Mouse (Mus musculus) heart, postnatal 36 days (tissue): ENCODE data around the gene Slc25a53. TPM values are rescaled to one million over a fixed set of nuclear protein-coding genes. Genes with fewer than 3 reads are reported as not detected.

ENCODE experiments used
- DNase-seq, 2 experiments: peaks; one replicate each; pipeline ENCODE4 v3.0.0; 2021 to 2022
- intact Hi-C: fragments of 180-260 bp; cut with DNase I; formaldehyde crosslinking; loops from one replicate; pipeline ENCODE4 v1.15.1; 2025
- total RNA-seq, 2 experiments: library from RNA; stranded (reverse); gene quantifications; 2 replicates each; pipeline ENCODE4 v1.2.3; 2021

Gene Slc25a53
- total RNA-seq: 1 to 10 TPM; 3.1 to 3.5 TPM

GRCm38 (mm10) chrX:137038000-137038483 is at the start of gene Slc25a53:
Slc25a53 (minus strand) TSS chrX:137038302.
- peak; percentile 82 to 84 for DNase-seq
- intact Hi-C loops: no loop called here

GRCm38 (mm10) chrX:137063202-137063601 is 25.1 kb upstream of the Slc25a53 start:
- intact Hi-C loops: no loop called here
- DNase-seq: no peak

GRCm38 (mm10) chrX:137049425-137050225 is 11.5 kb upstream of the Slc25a53 start, which contains the start of gene Fam199x:
Fam199x (plus strand) TSS chrX:137049594.
- intact Hi-C loops: loop anchor here (1.0 kb wide), 1 partner anchor 13 kb away; no protein-coding TSS in a partner anchor
- DNase-seq: peak; percentile 75 to 76

GRCm38 (mm10) chrX:137049060-137049424 is 10.9 kb upstream of the Slc25a53 start:
- no peak for DNase-seq
- intact Hi-C loops: no loop called here

- no peak for DNase-seq
- intact Hi-C loops: no loop called here
Observed at GRCm38 (mm10) chrX:137038502-137038901, 400 bp upstream of the Slc25a53 start.

GRCm38 (mm10) chrX:137037470-137037999 is 567 bp downstream of the Slc25a53 start:
- no peak for DNase-seq
- intact Hi-C loops: no loop called here

- intact Hi-C loops: no loop called here
- no peak for DNase-seq
Observed at GRCm38 (mm10) chrX:137034322-137034721, 3.8 kb downstream of the Slc25a53 start.

GRCm38 (mm10) chrX:137031726-137032125 is 6.4 kb downstream of the Slc25a53 start:
- DNase-seq: no peak
- intact Hi-C loops: no loop called here

GRCm38 (mm10) chrX:137030916-137031315 is 7.2 kb downstream of the Slc25a53 start:
- intact Hi-C loops: no loop called here

GRCm38 (mm10) chrX:137019310-137019709 is 18.8 kb downstream of the Slc25a53 start:
- intact Hi-C loops: loop anchor here (5.0 kb wide), 1 partner anchor 42 kb away; the partner anchor contains the start of genes Tmsb15b1, Tmsb15b2 and Tmsb15l
- peak; percentile 39 to 63 for DNase-seq

More at GRCm38 (mm10) chrX:137030916-137031315, 7.2 kb downstream of the Slc25a53 start:
- no peak for DNase-seq

- no peak for DNase-seq
- intact Hi-C loops: loop anchor here (5.0 kb wide), 1 partner anchor 40 kb away; the partner anchor contains the start of genes Tmsb15b1, Tmsb15b2 and Tmsb15l
Observed at GRCm38 (mm10) chrX:137017668-137018067, 20.4 kb downstream of the Slc25a53 start.

- DNase-seq: peak; percentile 15 to 32
- intact Hi-C loops: loop anchor here (1.0 to 5.0 kb wide), 2 partner anchors 38 to 271 kb away; partner anchors contain the start of genes Tmsb15b1, Tmsb15b2 and Tmsb15l
Observed at GRCm38 (mm10) chrX:137015099-137015709, 22.9 kb downstream of the Slc25a53 start.

- no peak for DNase-seq
- intact Hi-C loops: no loop called here
Observed at GRCm38 (mm10) chrX:136996256-136996655, 41.8 kb downstream of the Slc25a53 start.

GRCm38 (mm10) chrX:136993641-136994040 is 44.5 kb downstream of the Slc25a53 start:
- intact Hi-C loops: no loop called here
- DNase-seq: no peak

- intact Hi-C loops: no loop called here
- DNase-seq: peak; percentile 17 to 25
Observed at GRCm38 (mm10) chrX:136992978-136993547, 45.0 kb downstream of the Slc25a53 start, which contains the start of gene Zcchc18. Zcchc18 (plus strand) TSS chrX:136993155.

- no peak for DNase-seq
Observed at GRCm38 (mm10) chrX:136992191-136992965, 45.7 kb downstream of the Slc25a53 start.

GRCm38 (mm10) chrX:136991274-136991673 is 46.8 kb downstream of the Slc25a53 start:
- DNase-seq: no peak
- intact Hi-C loops: no loop called here

More at GRCm38 (mm10) chrX:136992191-136992965, 45.7 kb downstream of the Slc25a53 start:
- intact Hi-C loops: no loop called here

- DNase-seq: no peak
- intact Hi-C loops: no loop called here
Observed at GRCm38 (mm10) chrX:136986039-136986438, 52.1 kb downstream of the Slc25a53 start.

GRCm38 (mm10) chrX:136978616-136979015 is 59.5 kb downstream of the Slc25a53 start:
- DNase-seq: no peak
- intact Hi-C loops: loop anchor here (5.0 kb wide), 1 partner anchor 39 kb away; no protein-coding TSS in a partner anchor
